Mouse (Mus musculus) layer of hippocampus, adult 11-12 months (tissue): ENCODE data around the gene Nsmce3.
A peak's percentile ranks its signal among the peaks of the same experiment; 100 is the strongest.

Experiments used
- DNase-seq: peaks from one replicate; pipeline ENCODE4 v3.0.0; 2022; ENCODE audit warnings: low spot score

Gene Nsmce3

DNA sequence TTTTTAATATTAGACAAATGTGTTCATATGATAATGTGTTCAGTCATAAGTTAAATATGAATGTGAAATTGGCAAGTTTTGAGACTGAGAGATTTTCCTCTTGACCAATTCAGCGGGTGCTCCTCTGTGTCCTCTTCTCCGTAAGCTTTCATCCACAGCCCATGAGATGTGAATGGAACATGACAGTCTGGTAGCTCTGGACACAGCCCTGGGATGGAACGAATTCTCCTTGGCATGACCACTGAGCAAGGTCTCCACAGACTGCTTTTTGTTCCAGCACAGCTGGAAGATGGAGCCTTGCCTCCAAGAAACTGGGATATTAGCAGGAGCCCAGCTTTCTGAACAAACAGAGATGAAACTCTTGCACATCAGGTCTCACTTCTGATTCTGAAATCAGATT, 9.8 kb downstream of the Nsmce3 start:
- no peak for DNase-seq

DNA sequence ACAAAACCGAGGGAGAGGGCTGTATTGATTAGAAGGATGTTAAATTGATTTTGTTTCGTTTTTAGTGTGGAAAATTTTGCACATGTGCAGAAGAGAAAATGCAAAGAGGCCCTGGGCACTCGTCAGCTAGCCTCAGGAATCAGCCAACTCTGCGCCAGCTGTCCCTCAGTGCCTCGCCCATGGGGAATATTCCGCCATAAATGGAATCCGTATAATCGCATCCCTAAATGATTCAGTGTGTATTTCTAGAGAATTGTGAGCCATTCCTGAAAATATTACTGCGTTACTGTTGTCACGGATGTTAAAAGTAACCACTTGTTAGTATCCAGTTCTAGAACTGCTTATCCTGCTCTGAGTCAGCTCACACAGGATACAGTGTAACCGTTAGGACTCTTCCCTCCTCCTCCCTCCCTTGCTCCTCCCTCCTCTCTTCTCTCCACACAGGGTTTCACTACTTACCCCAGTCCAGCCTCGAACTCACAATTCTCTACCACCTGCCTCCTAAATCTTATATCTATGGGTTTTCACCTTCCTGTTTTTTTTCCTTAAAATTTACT, 16.2 kb downstream of the Nsmce3 start:
- DNase-seq = no peak

DNA sequence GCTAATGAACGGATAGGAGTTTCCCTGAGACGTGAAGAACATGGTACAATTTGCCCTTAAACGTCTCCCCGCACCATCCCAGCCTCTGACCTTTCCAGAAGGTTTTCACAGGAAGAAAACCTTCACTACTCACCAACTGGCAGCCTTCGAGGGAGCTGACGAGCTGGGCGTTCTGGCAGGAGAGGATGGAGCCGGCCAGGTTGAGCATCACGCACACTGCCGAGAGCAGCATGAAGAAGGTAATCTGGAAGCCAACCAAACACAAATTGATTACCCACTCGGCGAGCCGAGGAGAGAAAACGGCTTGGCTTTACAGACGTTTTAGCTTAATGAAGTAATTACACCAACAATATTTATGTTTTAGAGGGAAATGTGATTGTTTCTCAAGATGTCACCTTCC, 16.8 kb downstream of the Nsmce3 start:
- DNase-seq = no peak

DNA sequence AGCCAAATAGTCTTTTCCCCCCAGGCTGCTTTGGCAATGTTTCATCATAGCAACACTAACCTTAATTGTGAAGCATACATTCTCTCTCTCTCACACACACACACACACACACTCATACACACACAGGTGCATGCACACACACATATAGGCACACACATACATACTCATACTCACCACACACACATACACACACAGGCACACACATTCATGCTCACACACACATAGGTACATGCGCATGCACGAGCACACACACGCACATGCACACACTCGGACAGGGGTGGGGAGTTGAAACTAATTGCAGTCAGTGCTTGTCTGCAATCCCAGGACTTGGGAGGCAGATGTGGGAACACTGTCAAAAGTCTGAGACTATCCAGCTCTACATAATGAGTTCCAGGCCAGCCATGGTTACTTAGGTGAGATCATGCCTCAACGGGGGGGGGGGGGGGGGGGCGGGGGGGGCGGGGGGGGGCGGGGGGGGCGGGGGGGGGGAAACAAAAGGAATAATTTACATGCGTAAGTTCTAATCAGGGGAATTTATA, 17.3 kb downstream of the Nsmce3 start:
- DNase-seq = no peak

DNA sequence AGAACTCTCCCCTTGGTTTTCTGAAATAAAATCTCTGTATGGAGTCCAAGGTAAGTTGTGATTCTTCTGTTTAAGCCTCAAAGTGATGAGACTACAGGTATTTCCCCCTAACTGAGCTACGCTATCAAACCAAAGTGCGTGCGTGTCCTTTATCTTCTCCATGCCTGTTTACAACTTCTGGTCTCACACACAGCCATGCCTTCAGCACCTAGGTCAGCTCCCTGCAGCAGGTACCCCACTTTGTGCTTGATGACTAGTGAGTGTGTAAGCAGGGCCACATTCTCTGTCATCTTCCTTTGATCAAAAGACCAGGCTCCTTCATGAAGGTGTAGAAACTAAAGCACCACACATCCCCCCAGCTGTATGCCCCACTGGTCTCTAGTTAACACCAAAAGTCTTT, 22.0 kb downstream of the Nsmce3 start:
- no peak for DNase-seq

DNA sequence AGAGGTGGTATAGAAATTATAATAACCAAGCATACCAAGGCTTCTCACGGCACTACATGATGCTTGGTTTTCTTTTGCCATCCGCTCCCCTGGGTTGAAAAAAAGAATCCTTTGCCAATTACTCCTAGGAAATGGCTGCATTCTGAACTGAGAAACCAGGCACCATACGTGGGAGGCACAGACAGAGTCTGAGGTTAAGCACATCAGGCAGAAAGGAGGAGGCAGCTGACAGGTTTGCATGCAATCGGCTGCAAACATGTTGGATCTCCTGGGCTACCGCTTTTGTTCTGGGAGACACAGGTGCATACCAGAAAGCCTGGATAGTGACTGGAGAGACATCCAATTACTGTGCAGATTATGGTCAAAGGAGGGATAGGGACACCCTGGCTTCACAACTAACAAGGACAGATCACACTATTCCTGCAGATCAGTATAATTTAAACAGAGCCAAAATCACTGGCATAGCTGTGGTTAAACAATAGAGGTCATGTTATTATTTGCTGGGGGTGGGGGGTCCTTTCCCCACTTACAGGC, 25.4 kb downstream of the Nsmce3 start:
- DNase-seq = no peak

DNA sequence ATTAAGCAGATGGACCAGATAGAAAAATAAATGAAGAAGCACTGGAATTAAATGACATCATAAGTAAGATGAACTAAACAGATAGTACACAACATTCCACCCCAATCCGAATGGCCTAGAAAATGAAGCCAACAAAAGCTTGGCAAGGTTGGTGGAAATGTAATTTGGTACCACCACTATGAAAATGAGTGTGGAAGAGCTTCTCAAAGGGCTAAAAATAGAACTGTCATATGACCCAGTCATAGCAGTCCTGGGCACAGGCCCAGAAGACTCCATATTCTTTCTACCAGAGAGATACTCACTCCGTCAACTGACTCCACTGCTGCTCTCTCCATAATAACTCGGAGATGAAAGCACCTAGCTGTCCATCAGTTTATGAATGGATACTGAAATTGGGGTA, 26.7 kb downstream of the Nsmce3 start:
- no peak for DNase-seq

DNA sequence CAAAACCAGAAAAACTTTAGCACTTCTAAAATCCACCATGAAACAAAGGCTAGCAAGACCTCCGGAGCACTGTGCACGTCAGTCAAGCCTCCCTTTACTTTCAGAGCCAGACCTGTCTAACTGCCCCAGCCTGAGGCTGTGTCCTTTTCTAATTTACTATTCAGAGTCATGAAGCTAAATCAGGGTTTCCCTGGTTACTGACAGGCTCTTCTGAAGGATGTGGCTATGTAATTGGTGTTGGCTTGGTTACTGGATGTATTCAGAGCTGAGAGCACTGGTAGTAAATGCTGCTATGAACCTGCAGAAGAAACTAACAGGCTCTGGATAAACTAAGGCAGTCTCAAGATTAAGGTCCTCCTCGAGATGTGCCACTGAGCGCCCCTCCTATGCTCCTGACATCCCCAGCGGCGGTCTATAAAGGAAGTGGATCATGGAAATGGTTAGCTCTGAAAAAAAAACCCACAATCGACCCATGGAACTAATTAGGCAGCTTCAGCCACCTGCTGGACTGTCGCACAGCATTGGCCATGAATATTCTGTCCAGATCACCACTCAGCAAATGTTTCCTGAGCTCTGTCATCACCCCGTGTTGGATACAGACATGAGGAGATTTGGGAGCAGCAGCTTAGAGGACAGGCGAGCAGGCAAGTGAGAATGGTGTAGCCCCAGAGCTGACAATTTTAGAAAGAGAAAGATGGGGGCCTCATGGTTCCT, 31.7 kb downstream of the Nsmce3 start:
- no peak for DNase-seq

DNA sequence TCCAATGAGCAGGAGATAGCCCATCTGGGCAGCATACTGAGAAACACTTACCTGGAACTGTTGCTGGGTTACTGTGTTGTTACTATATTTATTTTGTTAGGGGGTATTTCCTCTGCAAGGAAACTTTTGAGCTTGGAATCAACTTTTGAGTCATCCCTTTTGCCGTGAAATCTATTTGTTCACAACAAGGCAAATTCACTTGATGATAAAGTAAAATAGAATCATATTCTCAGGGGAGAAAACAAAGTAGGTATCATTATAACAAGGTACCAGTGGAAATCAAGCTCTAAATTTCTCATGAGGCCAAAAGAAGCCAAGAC, 32.3 kb downstream of the Nsmce3 start:
- no peak for DNase-seq

DNA sequence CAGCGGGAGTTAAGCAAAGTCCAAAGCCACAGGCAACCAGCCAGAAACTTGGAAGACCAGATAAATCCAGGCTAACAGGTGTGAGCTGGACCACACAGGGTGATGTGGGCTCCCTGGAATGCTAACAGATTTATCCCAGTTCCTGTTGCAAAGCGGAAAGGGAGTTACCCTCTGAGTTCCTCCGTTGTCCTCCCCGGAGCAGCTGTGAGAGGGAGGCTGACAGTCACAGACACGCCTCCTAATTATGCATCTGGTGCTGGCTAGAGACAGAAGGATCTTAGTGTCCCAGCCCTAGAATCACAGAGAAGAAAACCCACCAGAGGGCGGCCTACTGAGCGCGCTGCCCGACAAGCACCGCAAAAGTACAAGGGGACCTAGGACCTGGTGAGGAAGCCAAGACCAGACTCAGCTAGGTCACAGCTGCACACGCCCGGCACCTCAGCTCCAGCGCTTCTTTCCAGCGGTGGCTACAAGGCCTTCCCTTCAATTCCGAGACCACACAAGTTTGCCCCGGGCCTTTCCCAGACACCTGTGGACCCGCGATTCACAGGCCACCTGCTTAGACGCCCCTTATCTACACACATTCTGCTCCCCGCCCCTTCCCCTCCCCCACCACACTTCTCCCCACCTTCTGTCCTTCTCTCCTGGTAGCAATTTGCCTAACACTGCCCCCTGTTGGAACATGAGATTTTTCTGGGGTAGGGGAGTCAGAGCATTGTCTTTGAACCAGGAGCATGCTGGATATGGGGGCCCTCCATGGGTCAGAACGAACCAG, 32.8 kb downstream of the Nsmce3 start:
- DNase-seq = peak; percentile 61

DNA sequence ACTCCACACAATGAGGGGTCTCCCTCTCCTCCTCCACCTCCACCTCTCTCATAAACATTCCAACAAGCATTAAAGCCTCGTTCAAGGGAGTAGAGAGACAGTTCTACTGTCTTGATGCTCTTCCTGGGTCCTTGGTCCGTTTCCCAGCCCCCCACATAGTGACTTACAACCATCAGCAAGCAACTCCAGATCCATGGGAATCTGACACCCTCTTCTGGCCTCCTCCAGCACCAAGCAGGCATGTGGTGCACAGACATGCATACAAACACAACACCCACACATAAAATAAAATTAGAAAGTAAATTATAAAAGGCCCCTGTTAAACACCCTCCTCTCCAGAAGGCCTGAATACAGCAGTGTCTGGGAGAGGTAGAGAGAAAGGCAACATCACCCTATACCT, 33.5 kb downstream of the Nsmce3 start:
- no peak for DNase-seq

DNA sequence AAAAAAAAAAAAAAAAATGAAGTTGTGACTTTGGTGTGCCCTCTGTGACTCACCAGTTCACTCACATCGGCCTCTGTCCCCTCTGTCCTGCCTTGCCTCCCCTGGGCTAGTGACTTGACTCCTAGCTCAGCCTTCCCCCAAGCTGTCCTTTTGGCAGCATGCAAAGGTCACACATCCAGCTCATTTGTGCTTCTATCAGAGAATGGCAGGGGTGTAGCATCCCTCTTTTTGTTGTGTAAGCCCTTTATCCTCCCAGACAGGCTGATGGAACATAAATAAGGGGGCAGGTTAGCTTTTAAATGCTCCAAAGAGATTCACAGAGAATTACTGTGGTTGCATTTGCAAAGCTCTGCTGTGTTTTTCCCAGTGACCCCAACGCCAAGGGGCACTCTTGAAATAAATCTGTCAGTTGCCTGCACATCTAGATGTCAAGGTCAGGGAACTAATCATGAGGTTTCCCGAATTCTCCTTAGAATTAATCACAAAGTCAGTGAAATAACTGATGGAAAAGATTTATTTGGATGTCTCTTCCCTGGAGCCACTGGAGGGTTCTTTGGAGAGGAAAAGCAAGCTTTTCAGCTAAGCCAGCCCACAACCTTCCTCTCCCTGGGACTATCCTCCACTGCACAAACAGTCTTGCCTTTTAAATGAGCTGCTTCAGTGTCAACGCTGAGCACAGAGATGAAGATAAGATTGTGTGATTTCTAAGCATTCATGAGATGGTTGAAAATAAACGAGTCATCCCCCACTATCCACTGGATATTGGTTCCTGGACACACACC, 42.4 kb downstream of the Nsmce3 start:
- DNase-seq = no peak

DNA sequence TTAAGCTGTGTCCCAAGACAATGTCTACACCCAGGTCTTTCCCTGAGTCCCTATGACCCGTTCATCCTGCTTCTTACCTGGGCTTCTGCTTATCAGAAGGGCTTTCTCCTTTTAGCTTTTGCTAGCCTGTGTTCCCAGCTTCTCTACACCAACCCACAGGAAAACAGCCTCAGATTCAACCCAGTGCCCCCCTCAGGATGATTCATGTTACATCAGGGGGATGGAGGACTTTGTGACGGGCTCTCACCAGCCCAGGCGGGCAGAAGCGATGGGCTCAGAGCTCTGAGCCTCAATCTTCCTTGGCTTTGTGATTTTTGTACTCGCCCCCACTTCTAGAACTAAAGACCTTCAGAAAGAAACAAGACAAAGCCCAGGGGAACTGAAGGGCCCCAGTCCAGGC, 51.7 kb downstream of the Nsmce3 start:
- DNase-seq = no peak

DNA sequence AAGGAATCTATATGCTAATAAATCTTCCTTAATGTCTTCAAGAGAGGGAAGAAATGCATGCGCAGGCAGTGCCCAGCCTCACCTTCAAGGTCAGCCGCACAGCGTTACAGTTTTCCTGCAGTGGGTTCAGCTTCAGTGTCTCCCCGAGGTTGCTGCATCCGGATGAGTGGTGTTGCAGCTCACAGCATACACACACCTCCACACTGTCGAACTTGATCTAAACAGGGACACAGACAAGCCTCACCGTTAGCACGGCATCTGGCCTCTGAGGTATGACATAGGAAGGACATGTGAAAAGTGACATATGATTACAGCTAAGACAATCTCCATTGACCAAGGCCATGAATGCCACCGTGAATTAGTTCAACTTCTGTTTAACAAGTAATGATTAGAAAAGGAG, 53.1 kb downstream of the Nsmce3 start:
- DNase-seq = no peak
